Mouse (Mus musculus) layer of hippocampus, adult 8-10 months (tissue): ENCODE results near the gene Pkn3. TPM values are rescaled to one million over a fixed set of nuclear protein-coding genes. Genes with fewer than 3 reads are reported as not detected.
"Not testable (repeated sequence)": the region's sequence is repeated elsewhere in the genome, so short reads cannot be mapped to it uniquely, and the experiment has no call there.

Experiments used
- DNase-seq, 2 experiments: peaks; one replicate each; pipeline ENCODE4 v3.0.0; 2022; ENCODE audit warnings: low spot score in 2 of 2
- total RNA-seq, 4 experiments: library from RNA; stranded (reverse); gene quantifications; 2 replicates each; pipeline ENCODE4 v1.2.4; 2022

Gene Pkn3
- total RNA-seq, 4 experiments from 2014 or later = 2.1 to 6.1 (median 3.5) TPM

DNA sequence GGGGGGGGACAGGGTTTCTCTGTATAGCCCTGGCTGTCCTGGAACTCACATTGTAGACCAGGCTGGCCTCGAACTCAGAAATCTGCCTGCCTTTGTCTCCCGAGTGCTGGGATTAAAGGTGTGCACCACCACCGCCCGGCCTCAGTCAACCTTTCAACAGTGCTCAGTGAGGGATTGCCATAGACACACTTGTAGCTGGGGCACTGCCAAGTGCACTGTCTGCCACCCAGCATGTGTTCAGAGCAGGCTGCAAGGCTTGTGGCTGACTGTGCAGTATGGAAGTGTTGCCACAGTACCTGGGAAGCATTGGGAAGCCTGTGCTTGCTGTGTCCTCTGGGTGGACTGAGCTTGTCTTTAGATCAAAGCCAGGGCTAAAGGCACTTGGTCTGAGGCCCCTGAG lies 62.5 kb downstream of the Pkn3 start:
- DNase-seq = not testable (repeated sequence)

Other genes starting within 250 kb of the Pkn3 start
- gene Cercam, start 208.5 kb upstream of the Pkn3 start, total RNA-seq = 10 to 100 TPM; 12.7 to 15.2 (median 13.8) TPM
- 100 to 1,000 TPM; 104 to 124 (median 114) TPM for gene Odf2, start 188.5 kb upstream of the Pkn3 start, total RNA-seq
- 10 to 100 TPM; 42.5 to 49.2 (median 44.9) TPM for gene Gle1, start 142.3 kb upstream of the Pkn3 start, total RNA-seq
- 100 to 1,000 TPM; 744 to 871 (median 808) TPM for gene Sptan1, start 112.1 kb upstream of the Pkn3 start, total RNA-seq
- gene Wdr34, start 28.8 kb upstream of the Pkn3 start, total RNA-seq = 10 to 100 TPM; 36.9 to 45.0 (median 39.9) TPM
- 100 to 1,000 TPM; 179 to 198 (median 186) TPM for gene Set, start 20.3 kb upstream of the Pkn3 start, total RNA-seq
- gene Zdhhc12, start 16.0 kb downstream of the Pkn3 start, total RNA-seq = 10 to 100 TPM in 2 of 4 experiments, 1 to 10 TPM in 2; 7.3 to 14.0 (median 10.4) TPM
- 100 to 1,000 TPM; 173 to 203 (median 195) TPM for gene Zer1, start 46.9 kb downstream of the Pkn3 start, total RNA-seq
- gene Tbc1d13, start 56.1 kb downstream of the Pkn3 start, total RNA-seq = 10 to 100 TPM; 49.6 to 61.9 (median 58.5) TPM
- 10 to 100 TPM; 18.7 to 28.3 (median 21.4) TPM for gene Endog, start 93.8 kb downstream of the Pkn3 start, total RNA-seq
- gene Spout1, start 100.8 kb downstream of the Pkn3 start, total RNA-seq = 10 to 100 TPM; 32.9 to 40.2 (median 35.2) TPM
- gene Kyat1, start 128.2 kb downstream of the Pkn3 start, total RNA-seq = 10 to 100 TPM; 15.6 to 19.9 (median 16.9) TPM
- gene Lrrc8a, start 160.0 kb downstream of the Pkn3 start, total RNA-seq = 10 to 100 TPM; 54.5 to 70.6 (median 60.3) TPM
- gene Gm28035, start 162.9 kb downstream of the Pkn3 start, total RNA-seq = 10 to 100 TPM in 2 of 4 experiments, 1 to 10 TPM in 2; 6.7 to 11.6 (median 9.9) TPM
- 10 to 100 TPM; 19.3 to 33.3 (median 24.4) TPM for gene Phyhd1, start 188.5 kb downstream of the Pkn3 start, total RNA-seq
- gene Gm28038, start 203.4 kb downstream of the Pkn3 start, total RNA-seq = not detected
- gene Dolk, start 208.7 kb downstream of the Pkn3 start, total RNA-seq = 10 to 100 TPM; 20.4 to 24.6 (median 23.6) TPM
- gene Nup188, start 208.7 kb downstream of the Pkn3 start, total RNA-seq = 10 to 100 TPM; 18.6 to 22.4 (median 20.6) TPM